Mouse (Mus musculus) C2C12 (cell line): ENCODE results near the gene Akap13.

ENCODE experiments used
- CTCF ChIP-seq: IDR thresholded peaks from one replicate; pipeline ENCODE4 v1.5.1; 2011; ENCODE audit not compliant: control insufficient read depth, insufficient read depth, insufficient read length
- MAX ChIP-seq: IDR thresholded peaks from one replicate; pipeline ENCODE4 v1.6.1; 2011; ENCODE audit warnings: mild to moderate bottlenecking, control low read depth

GRCm38 (mm10) chr7:75789746-75790145 lies 334.4 kb downstream of the Akap13 start:
- TF ChIP-seq CTCF, result no peak
- no peak for TF ChIP-seq MAX
